Mouse (Mus musculus): ENCODE data around the gene Vkorc1. TPM values are rescaled to one million over a fixed set of nuclear protein-coding genes. Genes with fewer than 3 reads are reported as not detected.
"Not testable (repeated sequence)": the region's sequence is repeated elsewhere in the genome, so short reads cannot be mapped to it uniquely, and the experiment has no call there.

Gene Vkorc1
- total RNA-seq, 2 experiments from 2014 or later, result 22.9 to 26.0 TPM

GRCm38 (mm10) chr7:127921516-127921915 is 26.1 kb upstream of the Vkorc1 start:
- DNase-seq (ENCODE audit: low spot score in 2 of 2), result peak in 1 of 2 experiments; percentile 31
- intact Hi-C loops (cut with DNase I), result no loop called here

GRCm38 (mm10) chr7:127919290-127919689 is 23.9 kb upstream of the Vkorc1 start:
- no peak for DNase-seq (ENCODE audit: low spot score in 2 of 2)
- intact Hi-C loops (cut with DNase I), result no loop called here

- intact Hi-C loops (cut with DNase I), result no loop called here
- DNase-seq (ENCODE audit: low spot score in 2 of 2), result peak in 1 of 2 experiments; percentile 35
Observed at GRCm38 (mm10) chr7:127918203-127918602, 22.8 kb upstream of the Vkorc1 start.

GRCm38 (mm10) chr7:127915293-127915692 is 19.9 kb upstream of the Vkorc1 start:
- intact Hi-C loops (cut with DNase I), result no loop called here

GRCm38 (mm10) chr7:127912938-127913337 is 17.5 kb upstream of the Vkorc1 start:
- intact Hi-C loops (cut with DNase I), result no loop called here
- no peak for DNase-seq (ENCODE audit: low spot score in 2 of 2)

More at GRCm38 (mm10) chr7:127915293-127915692, 19.9 kb upstream of the Vkorc1 start:
- DNase-seq (ENCODE audit: low spot score in 2 of 2), result no peak

- intact Hi-C loops (cut with DNase I), result no loop called here
Observed at GRCm38 (mm10) chr7:127912190-127912871, 16.9 kb upstream of the Vkorc1 start, which contains the start of gene Kat8. Gene Kat8 (plus strand): TSS chr7:127912516.

GRCm38 (mm10) chr7:127908656-127909055 is 13.2 kb upstream of the Vkorc1 start:
- intact Hi-C loops (cut with DNase I), result no loop called here
- DNase-seq (ENCODE audit: low spot score in 2 of 2), result no peak

More at GRCm38 (mm10) chr7:127912190-127912871, 16.9 kb upstream of the Vkorc1 start, which contains the start of gene Kat8:
- peak; percentile 87 to 93 for DNase-seq (ENCODE audit: low spot score in 2 of 2)

- no peak for DNase-seq (ENCODE audit: low spot score in 2 of 2)
- intact Hi-C loops (cut with DNase I), result no loop called here
Observed at GRCm38 (mm10) chr7:127907939-127908338, 12.5 kb upstream of the Vkorc1 start.

GRCm38 (mm10) chr7:127903971-127904796 is 8.8 kb upstream of the Vkorc1 start, which contains the start of gene Bckdk:
Gene Bckdk (plus strand): TSS chr7:127904082.
- intact Hi-C loops (cut with DNase I), result no loop called here
- DNase-seq (ENCODE audit: low spot score in 2 of 2), result peak; percentile 83 to 86

GRCm38 (mm10) chr7:127901772-127902171 is 6.4 kb upstream of the Vkorc1 start:
- no peak for DNase-seq (ENCODE audit: low spot score in 2 of 2)
- intact Hi-C loops (cut with DNase I), result loop anchor here (1.0 kb wide), 1 partner anchor 92 kb away; no protein-coding TSS in a partner anchor

GRCm38 (mm10) chr7:127899997-127900396 is 4.6 kb upstream of the Vkorc1 start:
- no peak for DNase-seq (ENCODE audit: low spot score in 2 of 2)
- intact Hi-C loops (cut with DNase I), result no loop called here

- no peak for DNase-seq (ENCODE audit: low spot score in 2 of 2)
- intact Hi-C loops (cut with DNase I), result no loop called here
Observed at GRCm38 (mm10) chr7:127898179-127898956, 3.0 kb upstream of the Vkorc1 start.

GRCm38 (mm10) chr7:127897542-127897941 is 2.1 kb upstream of the Vkorc1 start:
- DNase-seq (ENCODE audit: low spot score in 2 of 2), result no peak
- intact Hi-C loops (cut with DNase I), result no loop called here

- intact Hi-C loops (cut with DNase I), result no loop called here
- DNase-seq (ENCODE audit: low spot score in 2 of 2), result peak in 1 of 2 experiments; percentile 44
Observed at GRCm38 (mm10) chr7:127896384-127896783, 967 bp upstream of the Vkorc1 start.

GRCm38 (mm10) chr7:127895891-127896290 is 474 bp upstream of the Vkorc1 start:
- not testable (repeated sequence) for DNase-seq (ENCODE audit: low spot score in 2 of 2)
- intact Hi-C loops (cut with DNase I), result loop anchor here (2.0 kb wide), 1 partner anchor 19 kb away; the partner anchor contains the start of genes Zfp646 and Zfp668

GRCm38 (mm10) chr7:127894480-127894879 is 937 bp downstream of the Vkorc1 start:
- no peak for DNase-seq (ENCODE audit: low spot score in 2 of 2)
- intact Hi-C loops (cut with DNase I), result loop anchor here (2.0 kb wide), 1 partner anchor 18 kb away; the partner anchor contains the start of genes Zfp646 and Zfp668

- intact Hi-C loops (cut with DNase I), result no loop called here
- no peak for DNase-seq (ENCODE audit: low spot score in 2 of 2)
Observed at GRCm38 (mm10) chr7:127890798-127891197, 4.6 kb downstream of the Vkorc1 start, which contains the start of gene Prss53. Gene Prss53 (minus strand): TSS chr7:127890970.

GRCm38 (mm10) chr7:127888821-127889220 is 6.6 kb downstream of the Vkorc1 start:
- DNase-seq (ENCODE audit: low spot score in 2 of 2), result no peak
- intact Hi-C loops (cut with DNase I), result no loop called here

GRCm38 (mm10) chr7:127887781-127888180 is 7.6 kb downstream of the Vkorc1 start:
- DNase-seq (ENCODE audit: low spot score in 2 of 2), result no peak
- intact Hi-C loops (cut with DNase I), result no loop called here

Data from left cerebral cortex, postnatal 25 days (tissue).